Mouse (Mus musculus) intestine, embryonic 15.5 days (tissue): ENCODE results near the gene Pced1a. TPM values are rescaled to one million over a fixed set of nuclear protein-coding genes. Genes with fewer than 3 reads are reported as not detected.
A peak's percentile ranks its signal among the peaks of the same experiment; 100 is the strongest.

Experiments
- ATAC-seq: fragments of 200-750 bp; cut with Nextera tagmentation; 2 replicates; pipeline ENCODE4 v1.8.0; 2017; ENCODE audit warnings: moderate TSS enrichment, moderate library complexity
- H3K27ac ChIP-seq: fragments of 300-500 bp; sonication (generic); 2 replicates; pipeline ENCODE4 v1.5.1; 2015; ENCODE audit warnings: mild to moderate bottlenecking, inconsistent platforms
- H3K27me3 ChIP-seq: fragments of 300-500 bp; sonication (generic); replicated peaks from 2 replicates; pipeline ENCODE4 v1.6.1; 2015; ENCODE audit warnings: inconsistent platforms
- H3K36me3 ChIP-seq: fragments of 300-500 bp; sonication (generic); 2 replicates; pipeline ENCODE4 v1.6.1; 2015; ENCODE audit warnings: inconsistent platforms
- H3K4me1 ChIP-seq: fragments of 300-500 bp; sonication (generic); replicated peaks from 2 replicates; pipeline ENCODE4 v1.6.1; 2015; ENCODE audit warnings: inconsistent platforms
- H3K4me2 ChIP-seq: fragments of 300-500 bp; sonication (generic); replicated peaks from 2 replicates; pipeline ENCODE4 v1.6.1; 2015; ENCODE audit warnings: mild to moderate bottlenecking, inconsistent platforms
- H3K4me3 ChIP-seq: fragments of 300-500 bp; sonication (generic); replicated peaks from 2 replicates; pipeline ENCODE4 v1.5.1; 2015; ENCODE audit warnings: inconsistent platforms
- H3K9ac ChIP-seq: fragments of 300-500 bp; sonication (generic); 2 replicates; pipeline ENCODE4 v1.6.1; 2015; ENCODE audit warnings: inconsistent platforms
- H3K9me3 ChIP-seq: fragments of 300-500 bp; sonication (generic); 2 replicates; pipeline ENCODE4 v1.6.1; 2016; ENCODE audit warnings: inconsistent platforms
- WGBS: fragments of 180-500 bp; shearing (Covaris S2); methylation state at CpG from one replicate; pipeline ENCODE4 v1.1.7; 2015; 5-methylcytosine and 5-hydroxymethylcytosine counted together
- polyA plus RNA-seq: library from polyadenylated mRNA; unstranded; fragments of >200 nt; fragmentation: Nextera tagmentation; extraction: Ambion mirVana; gene quantifications from 2 replicates; pipeline ENCODE4 v1.2.1, GENCODE M21; 2015

Pced1a gene
- polyA plus RNA-seq, 1 experiment from 2014 or later = 10.5 TPM

DNA sequence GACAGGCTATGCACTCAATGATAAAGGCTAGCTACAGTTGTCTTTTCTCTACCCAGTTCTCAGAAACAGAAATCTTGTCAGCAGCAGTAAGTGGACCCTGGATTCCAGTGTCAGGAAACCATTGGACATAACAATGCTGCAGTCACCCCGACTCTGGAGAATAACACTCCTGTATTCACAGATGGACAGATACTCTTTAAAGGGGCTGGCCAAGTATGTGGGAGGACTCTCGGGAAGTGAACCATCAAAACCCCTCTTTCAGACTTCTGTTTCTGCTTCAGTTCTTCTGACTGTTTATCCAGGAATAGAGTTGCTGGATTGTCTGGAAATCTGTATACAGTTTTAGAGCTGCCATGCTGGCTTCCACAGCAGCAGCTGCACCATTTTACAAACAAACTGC lies 5.3 kb upstream of the Pced1a start:
- Histone ChIP-seq H3K36me3 (no peaks in the 10 kb centered on the region), H3K9ac (no peak overlapping the region), H3K27me3 (no peaks in the 10 kb centered on the region), H3K4me2 (no peak overlapping the region), H3K4me3 (no peak overlapping the region), H3K4me1 (no peaks in the 10 kb centered on the region; the same call in 1 of the 2 replicates), H3K27ac (no peak overlapping the region), H3K9me3 (no peaks in the 10 kb centered on the region)
- 55% methylated on average over 2 of the region's 2 CpGs for WGBS
- no peak for ATAC-seq

DNA sequence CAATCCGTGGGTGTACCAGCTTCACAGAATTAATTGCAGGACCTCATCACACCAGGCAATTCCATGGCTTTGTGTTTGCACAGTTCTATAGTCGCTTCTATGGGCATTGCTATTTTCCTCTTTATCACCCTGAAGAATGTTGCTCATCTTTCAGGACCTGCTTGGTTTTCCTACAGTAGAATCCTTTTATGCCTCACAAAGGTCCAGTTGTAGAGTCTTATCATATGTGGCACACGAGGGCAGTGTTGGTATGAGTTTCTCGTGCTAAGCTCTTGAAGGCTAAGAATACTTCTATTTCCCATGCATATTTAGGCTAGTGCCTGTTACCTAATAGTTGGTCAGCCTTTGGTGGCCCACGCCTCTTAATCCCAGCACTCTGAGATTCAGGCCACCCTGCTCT lies 611 bp upstream of the Pced1a start:
- Histone ChIP-seq H3K27ac (no peak overlapping the region), H3K27me3 (no peaks in the 10 kb centered on the region), H3K36me3 (no peaks in the 10 kb centered on the region; the same call in 1 of the 2 replicates), H3K9me3 (no peaks in the 10 kb centered on the region), H3K9ac (peak overlapping the region; percentile 89), H3K4me1 (peaks cover 9% of the 10 kb centered on the region; the same call in 1 of the 2 replicates), H3K4me2 (peak overlapping the region; percentile 92), H3K4me3 (peak overlapping the region; percentile 71)
- ATAC-seq = no peak
- 37% methylated on average over 5 of the region's 5 CpGs for WGBS

- H3K36me3 ChIP-seq = no peaks in the 10 kb centered on the region; the same call in 1 of the 2 replicates
- no peaks in the 10 kb centered on the region for H3K9me3 ChIP-seq
- H3K9ac ChIP-seq = peak overlapping the region; percentile 89
- H3K4me2 ChIP-seq = peak overlapping the region; percentile 92
- no peaks in the 10 kb centered on the region for H3K27me3 ChIP-seq
- peaks cover 9% of the 10 kb centered on the region; the same call in 1 of the 2 replicates for H3K4me1 ChIP-seq
- peak overlapping the region; percentile 71 for H3K4me3 ChIP-seq
- peak overlapping the region; percentile 93 for H3K27ac ChIP-seq
- peak; percentile 80 for ATAC-seq
- 15% methylated on average over 49 of the region's 49 CpGs for WGBS
These were observed 940 bp downstream of the Pced1a start for GRCm38 (mm10) chr2:130423397-130424125.

- Histone ChIP-seq H3K4me2 (no peak overlapping the region), H3K27ac (no peak overlapping the region), H3K4me1 (peaks cover 9% of the 10 kb centered on the region; the same call in 1 of the 2 replicates), H3K36me3 (no peaks in the 10 kb centered on the region; the same call in 1 of the 2 replicates), H3K4me3 (no peak overlapping the region), H3K9ac (no peak overlapping the region), H3K9me3 (no peaks in the 10 kb centered on the region), H3K27me3 (no peaks in the 10 kb centered on the region)
- ATAC-seq = no peak
- WGBS = 97% methylated on average over 26 of the region's 26 CpGs
These were observed 2.5 kb downstream of the Pced1a start for GRCm38 (mm10) chr2:130421781-130422620.

- no peak for ATAC-seq
- Histone ChIP-seq H3K9ac (no peak overlapping the region), H3K27ac (no peak overlapping the region)
These were observed 10.2 kb downstream of the Pced1a start for GRCm38 (mm10) chr2:130414094-130414856.

DNA sequence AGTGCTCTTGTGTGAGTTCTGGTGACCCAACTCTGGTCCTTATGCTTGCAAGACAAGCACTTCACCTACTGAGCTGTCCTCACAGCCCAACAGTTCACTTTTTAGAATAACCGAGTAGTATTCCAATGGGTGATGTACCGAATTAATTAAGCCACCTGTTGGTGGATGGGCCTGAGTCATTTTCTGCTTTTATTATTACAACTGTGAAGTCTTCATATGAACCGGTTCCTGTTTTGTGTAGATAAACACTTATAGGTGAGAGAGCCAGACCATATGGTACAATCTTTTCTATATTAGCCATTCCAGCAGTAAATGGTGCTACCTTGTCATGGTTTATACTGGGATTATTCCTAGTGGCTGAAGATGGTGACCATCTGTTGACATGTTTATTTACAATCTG lies 11.7 kb downstream of the Pced1a start:
- Histone ChIP-seq H3K9me3 (no peaks in the 10 kb centered on the region), H3K36me3 (no peaks in the 10 kb centered on the region), H3K4me2 (no peak overlapping the region), H3K4me3 (no peak overlapping the region), H3K4me1 (no peaks in the 10 kb centered on the region), H3K9ac (no peak overlapping the region), H3K27ac (no peak overlapping the region), H3K27me3 (no peaks in the 10 kb centered on the region)
- 75% methylated on average over 3 of the region's 3 CpGs for WGBS
- no peak for ATAC-seq

More at GRCm38 (mm10) chr2:130414094-130414856, 10.2 kb downstream of the Pced1a start:
- no peaks in the 10 kb centered on the region for H3K4me1 ChIP-seq
- no peaks in the 10 kb centered on the region for H3K36me3 ChIP-seq
- H3K9me3 ChIP-seq = no peaks in the 10 kb centered on the region
- WGBS = 72% methylated on average over 6 of the region's 6 CpGs
- H3K4me3 ChIP-seq = no peak overlapping the region
- no peak overlapping the region for H3K4me2 ChIP-seq
- H3K27me3 ChIP-seq = no peaks in the 10 kb centered on the region

- Histone ChIP-seq H3K4me3 (no peak overlapping the region), H3K27ac (no peak overlapping the region), H3K4me2 (0 out of 2 replicates have a peak overlapping the region, but pooled peaks have one; percentile 10), H3K9me3 (no peaks in the 10 kb centered on the region), H3K9ac (no peak overlapping the region), H3K4me1 (no peaks in the 10 kb centered on the region), H3K27me3 (no peaks in the 10 kb centered on the region), H3K36me3 (no peaks in the 10 kb centered on the region)
- WGBS = 35% methylated on average over 16 of the region's 16 CpGs
- ATAC-seq = peak; percentile 75
These were observed 12.7 kb downstream of the Pced1a start for GRCm38 (mm10) chr2:130411558-130412495.

DNA sequence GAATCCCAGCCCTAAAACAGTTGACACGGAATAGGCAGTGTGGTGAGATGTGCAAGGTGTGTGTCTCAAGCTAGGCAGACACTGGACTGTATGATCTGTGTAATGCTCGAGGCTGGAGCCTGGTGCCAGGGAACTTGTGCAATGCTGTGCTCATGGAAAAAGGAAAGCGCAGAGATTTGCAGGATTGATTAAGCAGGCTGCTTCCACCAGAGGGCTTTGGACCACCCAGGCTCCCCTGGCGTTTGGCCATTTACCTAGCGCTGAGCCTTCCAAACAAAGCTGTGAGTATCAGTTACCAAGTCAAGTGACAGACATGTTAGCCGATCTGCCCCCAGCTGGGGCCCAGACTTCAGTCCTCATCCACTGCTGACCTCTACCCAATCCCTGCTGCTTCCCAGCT lies 16.3 kb downstream of the Pced1a start:
- H3K4me1 ChIP-seq = no peaks in the 10 kb centered on the region
- 0 out of 2 replicates have a peak, but pooled peaks have one; percentile 25 for ATAC-seq
- H3K9ac ChIP-seq = no peak overlapping the region
- H3K9me3 ChIP-seq = no peaks in the 10 kb centered on the region
- no peak overlapping the region for H3K4me3 ChIP-seq
- no peaks in the 10 kb centered on the region for H3K36me3 ChIP-seq
- no peaks in the 10 kb centered on the region for H3K27me3 ChIP-seq
- no peak overlapping the region for H3K27ac ChIP-seq
- no peak overlapping the region for H3K4me2 ChIP-seq
- WGBS = 21% methylated on average over 6 of the region's 6 CpGs

DNA sequence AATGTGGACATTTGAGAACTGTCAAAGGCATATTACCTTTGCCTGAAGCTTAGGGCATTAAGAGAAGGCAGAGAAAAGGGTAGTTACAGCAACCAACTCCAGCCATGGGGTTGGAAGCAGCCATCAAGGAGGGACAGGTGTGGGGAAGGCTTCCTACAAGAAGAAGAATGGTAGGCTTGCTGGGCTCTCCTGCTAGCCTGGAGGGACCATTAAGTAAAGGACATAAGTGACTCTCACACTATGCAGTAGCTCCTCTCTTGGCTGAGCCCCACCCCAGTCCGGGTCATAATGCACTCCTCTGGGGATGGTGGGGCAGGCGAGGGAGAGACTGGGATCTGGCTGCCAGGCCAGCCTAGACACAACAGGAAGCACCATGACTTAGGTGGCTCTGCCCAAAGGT lies 18.3 kb downstream of the Pced1a start, which contains the start of gene Tmem239:
Gene Tmem239 (plus strand): TSS at position 301 of the 400 bp plus-strand sequence.
- no peak within 1 kb of the TSS for H3K4me3 ChIP-seq
- no peaks in the 10 kb centered on the region for H3K36me3 ChIP-seq
- no peaks in the 10 kb centered on the region; the same call in 1 of the 2 replicates for H3K4me1 ChIP-seq
- H3K4me2 ChIP-seq = no peak within 1 kb of the TSS
- H3K27ac ChIP-seq = no peak within 1 kb of the TSS
- no peaks in the 10 kb centered on the region for H3K27me3 ChIP-seq
- 72% methylated on average over 2 of the region's 2 CpGs for WGBS
- ATAC-seq = no peak
- no peak within 1 kb of the TSS for H3K9ac ChIP-seq
- H3K9me3 ChIP-seq = no peaks in the 10 kb centered on the region

DNA sequence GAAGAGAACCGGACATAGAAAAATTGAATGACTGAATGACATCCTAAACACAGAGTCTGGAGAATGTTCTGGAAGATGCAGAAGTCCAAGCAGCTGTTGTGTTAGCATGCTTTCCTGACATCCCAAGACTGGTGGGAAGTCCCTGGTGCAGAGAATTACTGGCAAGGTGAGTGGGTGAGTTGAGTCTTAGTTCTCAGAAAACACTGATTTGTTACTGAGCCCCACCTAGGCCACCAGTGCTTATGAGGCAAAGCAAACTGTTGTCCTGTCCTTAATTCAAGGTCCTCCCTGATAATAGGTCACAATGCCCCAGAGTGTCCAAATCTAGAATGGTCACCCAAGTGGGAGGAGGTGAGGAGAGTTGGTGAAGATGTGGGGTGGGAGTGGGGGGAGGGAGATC lies 19.6 kb downstream of the Pced1a start, which contains the start of the genes Gm28372 and 1700020A23Rik:
Gene Gm28372 (plus strand): TSS at position 301 of the 400 bp plus-strand sequence.
Gene 1700020A23Rik (plus strand): TSS at position 321 of the 400 bp plus-strand sequence.
- Histone ChIP-seq H3K27me3 (no peaks in the 10 kb centered on the region), H3K9me3 (no peaks in the 10 kb centered on the region), H3K4me3 (no peak within 1 kb of the TSS), H3K9ac (no peak within 1 kb of the TSS), H3K36me3 (no peaks in the 10 kb centered on the region), H3K27ac (no peak within 1 kb of the TSS), H3K4me1 (peaks cover 4% of the 10 kb centered on the region; the same call in 1 of the 2 replicates), H3K4me2 (no peak within 1 kb of the TSS)
- 83% methylated on average over 1 of the region's 1 CpGs for WGBS
- no peak for ATAC-seq

GRCm38 (mm10) chr2:130401891-130402290 lies 22.6 kb downstream of the Pced1a start:
- 77% methylated on average over 4 of the region's 4 CpGs for WGBS
- ATAC-seq = no peak
- no peak overlapping the region for H3K9ac ChIP-seq
- H3K4me3 ChIP-seq = no peak overlapping the region
- no peaks in the 10 kb centered on the region for H3K9me3 ChIP-seq
- no peak overlapping the region for H3K27ac ChIP-seq
- H3K4me2 ChIP-seq = no peak overlapping the region
- peaks cover 14% of the 10 kb centered on the region; the same call in 1 of the 2 replicates for H3K4me1 ChIP-seq
- H3K27me3 ChIP-seq = 0 out of 2 replicates have a peak, but pooled peaks cover 6% of the 10 kb centered on the region
- H3K36me3 ChIP-seq = no peaks in the 10 kb centered on the region
